Mouse (Mus musculus) midbrain, embryonic 12.5 days (tissue): ENCODE data around the gene Greb1. TPM values are rescaled to one million over a fixed set of nuclear protein-coding genes. Genes with fewer than 3 reads are reported as not detected.

ENCODE experiments used
- microRNA-seq: library from miRNA; unstranded; fragments of <30 nt; microRNA quantifications from one replicate; pipeline ENCODE4, GENCODE M21; 2017
- polyA plus RNA-seq: library from polyadenylated mRNA; unstranded; fragments of >200 nt; fragmentation: Nextera tagmentation; extraction: Ambion mirVana; gene quantifications from 2 replicates; pipeline ENCODE4 v1.2.1, GENCODE M21; 2016

The Greb1 gene
- polyA plus RNA-seq, 1 experiment from 2014 or later: 7.0 TPM

Small RNAs within 50 kb of the gene (microRNA-seq; reads per million reads assigned to microRNA genes)
- not detected for gene Gm44305

Other genes with a start within 250 kb of the Greb1 start
- gene Lpin1, start 189.9 kb downstream of the Greb1 start, polyA plus RNA-seq: 16.8 and 17.8 TPM in 2 replicates
- gene Ntsr2, start 147.5 kb downstream of the Greb1 start, polyA plus RNA-seq: 0.14 TPM in 1 of 2 replicates, not detected in the other
- 77.6 and 83.8 TPM in 2 replicates for gene E2f6, start 10.1 kb upstream of the Greb1 start, polyA plus RNA-seq
- 20.5 and 22.6 TPM in 2 replicates for gene Rock2, start 94.0 kb upstream of the Greb1 start, polyA plus RNA-seq
- 3.0 and 3.3 TPM in 2 replicates for gene Pqlc3, start 199.5 kb upstream of the Greb1 start, polyA plus RNA-seq
- 0.45 and 0.93 TPM in 2 replicates for gene 2410004P03Rik, start 210.8 kb upstream of the Greb1 start, polyA plus RNA-seq